Mouse (Mus musculus) limb, embryonic 11.5 days (tissue): ENCODE measurements around the gene Olfr311. TPM values are rescaled to one million over a fixed set of nuclear protein-coding genes. Genes with fewer than 3 reads are reported as not detected.

Experiments
- polyA plus RNA-seq: library from polyadenylated mRNA; unstranded; fragments of >200 nt; fragmentation: Nextera tagmentation; extraction: Ambion mirVana; gene quantifications from 2 replicates; pipeline ENCODE4 v1.2.1, GENCODE M21; 2014

Olfr311 gene
- polyA plus RNA-seq, 1 experiment from 2014 or later, result not detected

Other genes starting within 250 kb of the Olfr311 start
- gene Olfr324, start 244.1 kb upstream of the Olfr311 start, polyA plus RNA-seq, result not detected in 2 replicates
- gene 2210407C18Rik, start 223.2 kb upstream of the Olfr311 start, polyA plus RNA-seq, result not detected in 2 replicates
- gene Olfr323, start 208.8 kb upstream of the Olfr311 start, polyA plus RNA-seq, result not detected in 2 replicates
- gene Trim58, start 198.8 kb upstream of the Olfr311 start, polyA plus RNA-seq, result 0.08 and 0.38 TPM in 2 replicates
- not detected in 2 replicates for gene Olfr322, start 180.5 kb upstream of the Olfr311 start, polyA plus RNA-seq
- not detected in 2 replicates for gene Olfr320, start 158.2 kb upstream of the Olfr311 start, polyA plus RNA-seq
- gene Olfr319, start 140.1 kb upstream of the Olfr311 start, polyA plus RNA-seq, result not detected in 2 replicates
- gene Olfr318, start 115.2 kb upstream of the Olfr311 start, polyA plus RNA-seq, result not detected in 2 replicates
- 0.07 TPM in 1 of 2 replicates, not detected in the other for gene Olfr317, start 100.0 kb upstream of the Olfr311 start, polyA plus RNA-seq
- not detected in 2 replicates for gene Olfr316, start 86.5 kb upstream of the Olfr311 start, polyA plus RNA-seq
- not detected in 2 replicates for gene Olfr315, start 66.1 kb upstream of the Olfr311 start, polyA plus RNA-seq
- gene Olfr314, start 56.3 kb upstream of the Olfr311 start, polyA plus RNA-seq, result not detected in 2 replicates
- gene Fam183b, start 37.3 kb upstream of the Olfr311 start, polyA plus RNA-seq, result not detected in 2 replicates
- gene Olfr313, start 24.3 kb upstream of the Olfr311 start, polyA plus RNA-seq, result not detected in 2 replicates
- not detected in 2 replicates for gene Olfr312, start 10.0 kb upstream of the Olfr311 start, polyA plus RNA-seq
- 12.0 and 15.2 TPM in 2 replicates for gene Gm12258, start 7.9 kb downstream of the Olfr311 start, polyA plus RNA-seq
- 9.4 and 10.4 TPM in 2 replicates for gene 2810021J22Rik, start 28.0 kb downstream of the Olfr311 start, polyA plus RNA-seq
- 8.7 and 11.1 TPM in 2 replicates for gene Zfp39, start 65.0 kb downstream of the Olfr311 start, polyA plus RNA-seq
- not detected in 2 replicates for gene Btnl10, start 78.7 kb downstream of the Olfr311 start, polyA plus RNA-seq
- gene Rnf187, start 99.7 kb downstream of the Olfr311 start, polyA plus RNA-seq, result 269 and 275 TPM in 2 replicates
- 8.8 and 11.1 TPM in 2 replicates for gene Hist3h2ba, start 109.7 kb downstream of the Olfr311 start, polyA plus RNA-seq
- gene Hist3h2a, start 115.4 kb downstream of the Olfr311 start, polyA plus RNA-seq, result 17.9 and 19.2 TPM in 2 replicates
- 0.25 and 0.27 TPM in 2 replicates for gene Trim17, start 115.4 kb downstream of the Olfr311 start, polyA plus RNA-seq
- 19.0 and 20.5 TPM in 2 replicates for gene Trim11, start 138.8 kb downstream of the Olfr311 start, polyA plus RNA-seq